Mouse (Mus musculus): Measurements from ENCODE around the gene Ptpn11. TPM values are rescaled to one million over a fixed set of nuclear protein-coding genes. Genes with fewer than 3 reads are reported as not detected.
"Not testable (repeated sequence)": the region's sequence is repeated elsewhere in the genome, so short reads cannot be mapped to it uniquely, and the experiment has no call there.

The Ptpn11 gene
- polyA plus RNA-seq, 1 experiment from 2014 or later: 20.9 TPM

GRCm38 (mm10) chr5:121224856-121225255 lies 33.7 kb upstream of the Ptpn11 start:
- H3K27me3 ChIP-seq: no peaks in the 10 kb centered on the region
- no peak overlapping the region for H3K9ac ChIP-seq
- H3K4me3 ChIP-seq (replicated peaks): no peak overlapping the region
- WGBS: 89% methylated on average over 3 of the region's 3 CpGs
- no peaks in the 10 kb centered on the region for H3K9me3 ChIP-seq (replicated peaks)
- H3K36me3 ChIP-seq: no peaks in the 10 kb centered on the region
- peaks cover 15% of the 10 kb centered on the region for H3K4me1 ChIP-seq
- ATAC-seq (replicated peaks; ENCODE audit: low FRiP score): no peak
- H3K27ac ChIP-seq: no peak overlapping the region
- H3K4me2 ChIP-seq: no peak overlapping the region

GRCm38 (mm10) chr5:121224020-121224419 lies 32.8 kb upstream of the Ptpn11 start:
- H3K36me3 ChIP-seq; H3K4me2 ChIP-seq; H3K27me3 ChIP-seq; H3K4me3 ChIP-seq (replicated peaks); H3K27ac ChIP-seq; H3K9me3 ChIP-seq (replicated peaks); ATAC-seq (replicated peaks; ENCODE audit: low FRiP score); H3K9ac ChIP-seq: not testable (repeated sequence)
- peaks cover 18% of the 10 kb centered on the region for H3K4me1 ChIP-seq
- 89% methylated on average over 4 of the region's 4 CpGs for WGBS

- no peak for ATAC-seq (replicated peaks; ENCODE audit: low FRiP score)
- Histone ChIP-seq H3K9ac (peak overlapping the region; percentile 94), H3K27ac (no peak overlapping the region), H3K4me3 (replicated peaks) (peak overlapping the region; percentile 96), H3K4me2 (peak overlapping the region; percentile 66), H3K36me3 (no peaks in the 10 kb centered on the region), H3K4me1 (peaks cover 18% of the 10 kb centered on the region), H3K27me3 (no peaks in the 10 kb centered on the region), H3K9me3 (replicated peaks) (no peaks in the 10 kb centered on the region)
- 21% methylated on average over 18 of the region's 23 CpGs for WGBS
Observed at GRCm38 (mm10) chr5:121221328-121221850, 30.2 kb upstream of the Ptpn11 start.

GRCm38 (mm10) chr5:121220732-121221301 lies 29.6 kb upstream of the Ptpn11 start:
- peak; percentile 37 for ATAC-seq (replicated peaks; ENCODE audit: low FRiP score)
- peak overlapping the region; percentile 83 for H3K27ac ChIP-seq
- WGBS: 0% methylated on average over 28 of the region's 38 CpGs
- no peaks in the 10 kb centered on the region for H3K36me3 ChIP-seq
- peak overlapping the region; percentile 94 for H3K9ac ChIP-seq
- H3K4me2 ChIP-seq: peak overlapping the region; percentile 66
- no peaks in the 10 kb centered on the region for H3K9me3 ChIP-seq (replicated peaks)
- H3K4me1 ChIP-seq: peaks cover 16% of the 10 kb centered on the region
- peak overlapping the region; percentile 96 for H3K4me3 ChIP-seq (replicated peaks)
- H3K27me3 ChIP-seq: no peaks in the 10 kb centered on the region

- H3K9me3 ChIP-seq (replicated peaks): no peaks in the 10 kb centered on the region
- no peaks in the 10 kb centered on the region for H3K36me3 ChIP-seq
- peak within 1 kb of the TSS; percentile 96 for H3K4me3 ChIP-seq (replicated peaks)
- WGBS: under 1% methylated on average over 75 of the region's 90 CpGs
- H3K9ac ChIP-seq: peak within 1 kb of the TSS; percentile 94
- peak within 1 kb of the TSS; percentile 83 for H3K27ac ChIP-seq
- no peaks in the 10 kb centered on the region for H3K27me3 ChIP-seq
- peaks cover 16% of the 10 kb centered on the region for H3K4me1 ChIP-seq
- peak; percentile 84 for ATAC-seq (replicated peaks; ENCODE audit: low FRiP score)
- H3K4me2 ChIP-seq: peak within 1 kb of the TSS; percentile 66
Observed at GRCm38 (mm10) chr5:121219980-121220731, 29.0 kb upstream of the Ptpn11 start, which contains the start of gene Hectd4. Hectd4 (plus strand) TSS chr5:121220219.

GRCm38 (mm10) chr5:121219190-121219589 lies 28.0 kb upstream of the Ptpn11 start:
- ATAC-seq (replicated peaks; ENCODE audit: low FRiP score): no peak
- H3K9ac ChIP-seq: no peak overlapping the region

GRCm38 (mm10) chr5:121217313-121217634 lies 26.1 kb upstream of the Ptpn11 start:
- no peak overlapping the region for H3K27ac ChIP-seq
- no peaks in the 10 kb centered on the region for H3K9me3 ChIP-seq (replicated peaks)
- ATAC-seq (replicated peaks; ENCODE audit: low FRiP score): no peak
- peaks cover 16% of the 10 kb centered on the region for H3K4me1 ChIP-seq
- WGBS: 92% methylated on average over 2 of the region's 2 CpGs
- no peak overlapping the region for H3K9ac ChIP-seq
- no peak overlapping the region for H3K4me2 ChIP-seq
- no peaks in the 10 kb centered on the region for H3K27me3 ChIP-seq
- H3K36me3 ChIP-seq: peaks cover 10% of the 10 kb centered on the region
- H3K4me3 ChIP-seq (replicated peaks): no peak overlapping the region

More at GRCm38 (mm10) chr5:121219190-121219589, 28.0 kb upstream of the Ptpn11 start:
- H3K4me1 ChIP-seq: peaks cover 16% of the 10 kb centered on the region
- no peaks in the 10 kb centered on the region for H3K36me3 ChIP-seq
- H3K27me3 ChIP-seq: no peaks in the 10 kb centered on the region
- H3K4me2 ChIP-seq: no peak overlapping the region
- H3K27ac ChIP-seq: no peak overlapping the region
- H3K9me3 ChIP-seq (replicated peaks): no peaks in the 10 kb centered on the region
- H3K4me3 ChIP-seq (replicated peaks): no peak overlapping the region
- 91% methylated on average over 1 of the region's 1 CpGs for WGBS

GRCm38 (mm10) chr5:121216584-121217312 lies 25.6 kb upstream of the Ptpn11 start:
- H3K4me2 ChIP-seq; H3K4me3 ChIP-seq (replicated peaks); H3K9me3 ChIP-seq (replicated peaks); H3K27me3 ChIP-seq; H3K9ac ChIP-seq; ATAC-seq (replicated peaks; ENCODE audit: low FRiP score); H3K27ac ChIP-seq: not testable (repeated sequence)
- WGBS: 91% methylated on average over 9 of the region's 9 CpGs
- peaks cover 11% of the 10 kb centered on the region for H3K4me1 ChIP-seq
- H3K36me3 ChIP-seq: peaks cover 15% of the 10 kb centered on the region

- Histone ChIP-seq H3K4me3 (replicated peaks) (no peak overlapping the region), H3K27ac (no peak overlapping the region)
- ATAC-seq (replicated peaks; ENCODE audit: low FRiP score): peak; percentile 52
Observed at GRCm38 (mm10) chr5:121216126-121216446, 24.9 kb upstream of the Ptpn11 start.

GRCm38 (mm10) chr5:121215380-121216125 lies 24.4 kb upstream of the Ptpn11 start:
- Histone ChIP-seq H3K27me3 (no peaks in the 10 kb centered on the region), H3K4me2 (no peak overlapping the region)
- 51% methylated on average over 13 of the region's 13 CpGs for WGBS

More at GRCm38 (mm10) chr5:121216126-121216446, 24.9 kb upstream of the Ptpn11 start:
- H3K4me1 ChIP-seq: peaks cover 5% of the 10 kb centered on the region
- H3K36me3 ChIP-seq: peaks cover 22% of the 10 kb centered on the region
- no peaks in the 10 kb centered on the region for H3K9me3 ChIP-seq (replicated peaks)
- H3K27me3 ChIP-seq: no peaks in the 10 kb centered on the region
- WGBS: 82% methylated on average over 12 of the region's 12 CpGs
- H3K4me2 ChIP-seq: no peak overlapping the region
- H3K9ac ChIP-seq: no peak overlapping the region

GRCm38 (mm10) chr5:121214707-121215106 lies 23.5 kb upstream of the Ptpn11 start:
- no peak overlapping the region for H3K4me3 ChIP-seq (replicated peaks)
- peaks cover 1% of the 10 kb centered on the region; the same call in 1 of the 2 replicates for H3K4me1 ChIP-seq
- no peak overlapping the region for H3K4me2 ChIP-seq
- peaks cover 36% of the 10 kb centered on the region for H3K36me3 ChIP-seq
- no peak overlapping the region for H3K27ac ChIP-seq
- H3K9me3 ChIP-seq (replicated peaks): no peaks in the 10 kb centered on the region
- no peak overlapping the region for H3K9ac ChIP-seq
- H3K27me3 ChIP-seq: no peaks in the 10 kb centered on the region
- WGBS: 52% methylated on average over 7 of the region's 7 CpGs
- ATAC-seq (replicated peaks; ENCODE audit: low FRiP score): no peak

More at GRCm38 (mm10) chr5:121215380-121216125, 24.4 kb upstream of the Ptpn11 start:
- no peak; the same call in 1 of the 2 replicates for ATAC-seq (replicated peaks; ENCODE audit: low FRiP score)
- H3K27ac ChIP-seq: no peak overlapping the region
- H3K9ac ChIP-seq: no peak overlapping the region
- no peak overlapping the region for H3K4me3 ChIP-seq (replicated peaks)
- H3K36me3 ChIP-seq: peaks cover 27% of the 10 kb centered on the region
- peaks cover 4% of the 10 kb centered on the region; the same call in 1 of the 2 replicates for H3K4me1 ChIP-seq
- no peaks in the 10 kb centered on the region for H3K9me3 ChIP-seq (replicated peaks)

All from kidney, embryonic 15.5 days (tissue).